ENCODE assay signal across 8 mouse cellular contexts in the genomic region with DNA sequence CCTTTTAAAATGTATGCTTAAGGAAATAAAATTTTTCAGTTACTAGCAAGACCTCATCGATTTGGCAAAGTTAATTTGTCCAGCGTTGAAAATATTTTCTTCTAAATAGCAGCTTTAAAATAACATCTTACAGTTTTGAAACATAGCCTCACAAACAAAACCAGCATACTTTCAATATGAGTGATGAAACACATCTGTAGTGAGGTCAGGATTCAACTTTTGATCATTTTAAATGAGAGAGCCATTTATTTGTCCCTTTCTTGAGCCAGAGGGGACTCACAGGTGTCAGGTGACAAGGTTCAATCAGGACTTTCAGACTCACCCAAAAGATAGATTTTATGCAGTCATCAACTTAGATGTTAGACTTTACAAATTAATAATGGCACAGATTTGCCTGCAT.
"Had no signal": no experiment of that assay in that cellular context is flagged by ENCODE, and none has a peak within 500 bp of the region (broad histone marks: within the 10 kb centered on the region; RNA-seq: fewer than 3 reads in every experiment).

No protein-coding gene starts in this region.

- H3K36me3 ChIP-seq: kidney, embryonic 15.5 days; limb, embryonic 10.5 days; limb, embryonic 13.5 days; liver, embryonic 12.5 days; liver, embryonic 15.5 days; neural tube, embryonic 12.5 days; neural tube, embryonic 15.5 days had no signal

- H3K9ac ChIP-seq: limb, embryonic 13.5 days; liver, embryonic 12.5 days; neural tube, embryonic 12.5 days had no signal

- H3K27me3 ChIP-seq: liver, embryonic 15.5 days; neural tube, embryonic 12.5 days had no signal

- H3K4me1 ChIP-seq: liver, embryonic 15.5 days; neural tube, embryonic 12.5 days had no signal

- H3K9me3 ChIP-seq: kidney, embryonic 15.5 days; limb, embryonic 10.5 days; limb, embryonic 13.5 days; liver, embryonic 12.5 days; liver, embryonic 15.5 days; neural tube, embryonic 12.5 days; neural tube, embryonic 15.5 days had no signal

- H3K27ac ChIP-seq: liver, embryonic 15.5 days; neural tube, embryonic 12.5 days; stomach, postnatal 0 days had no signal
